Mouse (Mus musculus) neural tube, embryonic 13.5 days (tissue): ENCODE measurements at regions not wholly inside any gene's neighbourhood (a gene's known extent, or its start where the extent isn't known, plus 50 kb on each side); places are given as distances from the start of the nearest gene placed in this dataset.
A peak's percentile ranks its signal among the peaks of the same experiment; 100 is the strongest.

Source experiments
- ATAC-seq: fragments of 200-750 bp; cut with Nextera tagmentation; 2 replicates; pipeline ENCODE4 v1.8.0; 2017; ENCODE audit warnings: low read depth, mild to moderate bottlenecking, moderate TSS enrichment, moderate library complexity
- H3K27ac ChIP-seq: fragments of 300-500 bp; sonication (generic); replicated peaks from 2 replicates; pipeline ENCODE4 v1.5.1; 2015; ENCODE audit warnings: moderate library complexity, mild to moderate bottlenecking, inconsistent platforms
- H3K27me3 ChIP-seq: fragments of 300-500 bp; sonication (generic); 2 replicates; pipeline ENCODE4 v1.6.1; 2015; ENCODE audit warnings: mild to moderate bottlenecking, inconsistent platforms
- H3K36me3 ChIP-seq: fragments of 300-500 bp; sonication (generic); 2 replicates; pipeline ENCODE4 v1.6.1; 2015; ENCODE audit warnings: mild to moderate bottlenecking, inconsistent platforms
- H3K4me1 ChIP-seq: fragments of 300-500 bp; sonication (generic); replicated peaks from 2 replicates; pipeline ENCODE4 v1.6.1; 2015; ENCODE audit warnings: inconsistent platforms
- H3K4me2 ChIP-seq: fragments of 300-500 bp; sonication (generic); 2 replicates; pipeline ENCODE4 v1.6.1; 2015; ENCODE audit warnings: inconsistent platforms, mild to moderate bottlenecking, moderate library complexity
- H3K4me3 ChIP-seq: fragments of 300-500 bp; sonication (generic); 2 replicates; pipeline ENCODE4 v1.5.1; 2015; ENCODE audit warnings: mild to moderate bottlenecking, inconsistent platforms
- H3K9ac ChIP-seq: fragments of 300-500 bp; sonication (generic); 2 replicates; pipeline ENCODE4 v1.6.1; 2015; ENCODE audit warnings: moderate library complexity, mild to moderate bottlenecking, inconsistent platforms
- H3K9me3 ChIP-seq: fragments of 300-500 bp; sonication (generic); 2 replicates; pipeline ENCODE4 v1.6.1; 2016; ENCODE audit warnings: inconsistent platforms
- WGBS: fragments of 180-500 bp; shearing (Covaris S2); methylation state at CpG from one replicate; pipeline ENCODE4 v1.1.7; 2015; 5-methylcytosine and 5-hydroxymethylcytosine counted together

DNA sequence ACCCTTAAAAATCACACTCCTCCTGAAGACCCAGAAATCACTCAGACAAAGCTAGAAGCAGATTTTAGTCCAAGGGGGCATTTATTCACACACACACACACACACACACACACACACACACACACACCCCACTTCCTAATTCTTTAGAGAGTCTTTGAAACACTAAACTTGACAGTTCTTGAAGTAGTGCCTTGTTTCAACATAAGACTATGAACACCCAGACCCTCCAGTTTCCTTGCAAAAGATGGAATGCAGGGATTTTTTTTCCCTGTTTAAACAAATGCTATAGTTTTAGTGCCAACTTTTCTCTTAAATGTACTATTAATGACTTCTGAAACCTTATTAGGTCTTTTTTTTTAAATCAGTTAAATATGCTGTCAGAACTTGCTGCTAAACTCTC, 279.2 kb upstream of the Fat1 start:
- Histone ChIP-seq H3K9ac (no peak overlapping the region), H3K9me3 (no peaks in the 10 kb centered on the region), H3K36me3 (no peaks in the 10 kb centered on the region), H3K4me2 (no peak overlapping the region), H3K27me3 (no peaks in the 10 kb centered on the region), H3K27ac (no peak overlapping the region), H3K4me3 (no peak overlapping the region), H3K4me1 (no peaks in the 10 kb centered on the region)
- no peak for ATAC-seq

DNA sequence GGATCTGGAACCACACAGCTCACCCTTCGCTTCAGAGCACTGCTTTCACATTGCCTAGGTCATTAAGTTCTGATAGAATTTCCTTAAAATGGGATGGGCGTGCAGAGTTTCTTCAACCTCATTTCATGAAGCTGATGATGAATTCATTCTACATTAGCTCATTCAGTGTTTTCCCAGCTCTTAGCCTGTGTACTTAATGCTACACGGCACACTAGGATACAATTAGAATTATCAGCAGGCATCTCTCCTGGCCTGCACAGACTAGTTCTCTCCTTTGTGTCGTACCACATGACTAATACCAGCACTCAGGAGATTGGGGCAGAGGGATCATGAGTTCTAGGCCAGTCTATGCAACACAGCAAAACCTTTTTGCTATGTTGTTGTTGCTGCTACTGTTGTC, 278.8 kb upstream of the Fat1 start:
- H3K4me2 ChIP-seq: no peak overlapping the region
- H3K9me3 ChIP-seq: no peaks in the 10 kb centered on the region
- no peaks in the 10 kb centered on the region for H3K27me3 ChIP-seq
- H3K27ac ChIP-seq: no peak overlapping the region
- H3K4me3 ChIP-seq: no peak overlapping the region
- no peak for ATAC-seq
- WGBS: 83% methylated on average over 4 of the region's 4 CpGs
- no peak overlapping the region for H3K9ac ChIP-seq
- no peaks in the 10 kb centered on the region for H3K4me1 ChIP-seq
- H3K36me3 ChIP-seq: no peaks in the 10 kb centered on the region

DNA sequence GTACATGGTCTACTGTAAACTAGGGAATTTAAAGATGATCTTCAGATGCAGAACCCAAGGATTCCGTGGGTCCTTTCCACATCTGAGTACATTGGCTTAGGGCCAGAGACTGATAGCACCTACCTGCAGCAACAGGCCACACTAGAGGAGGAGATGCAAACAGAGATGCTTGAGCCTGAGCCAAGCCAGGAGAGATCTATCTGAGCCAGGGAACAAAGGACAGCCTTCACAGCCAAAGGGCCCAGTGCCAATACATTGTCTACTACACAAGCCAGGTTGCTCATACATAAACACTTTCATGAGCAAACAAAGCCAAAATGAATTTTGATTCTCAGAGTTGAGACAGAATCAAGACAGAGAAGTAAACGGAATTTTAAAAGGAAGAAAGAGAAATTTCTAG, 273.6 kb upstream of the Fat1 start:
- no peak overlapping the region for H3K4me3 ChIP-seq
- no peak overlapping the region for H3K4me2 ChIP-seq
- 85% methylated on average over 2 of the region's 2 CpGs for WGBS
- H3K4me1 ChIP-seq: no peaks in the 10 kb centered on the region
- no peak overlapping the region for H3K27ac ChIP-seq
- no peaks in the 10 kb centered on the region for H3K36me3 ChIP-seq
- H3K9ac ChIP-seq: no peak overlapping the region
- H3K27me3 ChIP-seq: no peaks in the 10 kb centered on the region
- H3K9me3 ChIP-seq: peaks cover 2% of the 10 kb centered on the region; the same call in 1 of the 2 replicates
- no peak for ATAC-seq

DNA sequence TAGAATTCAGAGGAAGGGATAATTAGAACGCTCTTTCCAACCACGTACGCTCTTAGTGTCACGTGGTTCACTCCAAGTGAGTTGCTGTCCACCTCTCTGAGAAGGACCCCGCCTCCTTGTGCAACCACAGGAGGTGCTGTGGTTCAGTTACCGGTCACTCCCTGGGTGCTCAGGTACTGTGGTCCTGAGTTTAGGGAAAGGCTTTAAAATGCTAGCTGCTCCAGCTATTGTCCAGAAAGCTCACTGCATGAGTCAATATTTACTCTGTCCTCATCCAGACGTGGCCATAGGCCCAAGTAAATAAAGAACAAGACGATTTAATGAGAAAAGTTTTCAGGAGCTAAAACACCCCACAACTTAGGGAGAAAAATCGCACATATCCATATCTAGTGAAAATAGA, 248.1 kb upstream of the Fat1 start:
- H3K27ac ChIP-seq: no peak overlapping the region
- H3K9me3 ChIP-seq: no peaks in the 10 kb centered on the region
- no peaks in the 10 kb centered on the region for H3K36me3 ChIP-seq
- H3K4me1 ChIP-seq: 0 out of 2 replicates have a peak, but pooled peaks cover 2% of the 10 kb centered on the region
- no peak overlapping the region for H3K4me2 ChIP-seq
- H3K4me3 ChIP-seq: no peak overlapping the region
- H3K27me3 ChIP-seq: no peaks in the 10 kb centered on the region
- no peak for ATAC-seq
- H3K9ac ChIP-seq: no peak overlapping the region
- whole genome bisulfite sequencing: 89% methylated on average over 9 of the region's 9 CpGs

DNA sequence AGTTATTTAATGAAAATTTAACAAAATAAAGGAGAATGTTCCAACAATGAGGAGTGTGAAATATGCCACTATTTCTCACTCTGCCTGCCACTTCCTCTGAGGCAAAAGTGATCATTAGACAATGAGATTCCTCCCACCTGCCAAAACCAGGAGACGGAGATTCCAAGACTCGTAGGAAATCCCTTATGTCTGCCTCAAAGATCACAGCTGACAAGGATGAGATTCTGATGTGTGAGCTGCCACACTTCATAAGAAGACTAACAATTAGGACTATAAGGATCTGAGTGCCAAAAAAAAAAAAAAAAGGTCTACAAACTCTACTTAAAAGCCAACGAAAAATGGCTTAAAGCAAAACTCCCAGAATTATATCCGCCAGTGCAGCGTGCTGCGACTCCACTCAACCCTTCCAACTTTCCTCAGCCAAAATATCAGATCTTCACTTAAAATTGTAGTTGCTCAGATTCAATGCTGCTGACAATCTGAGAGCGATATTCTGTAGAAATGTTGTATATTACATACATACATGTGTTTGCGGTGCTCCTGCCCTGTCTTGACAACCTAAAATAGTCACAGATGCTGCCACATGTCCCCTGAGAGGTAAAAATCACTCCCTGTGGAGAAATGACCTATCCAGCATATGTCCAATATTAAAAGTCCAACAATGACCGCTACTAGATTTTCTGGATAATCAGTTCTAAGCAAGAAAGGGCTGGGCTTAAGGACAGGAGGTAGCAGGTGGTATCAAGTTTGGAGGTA, 245.2 kb upstream of the Fat1 start:
- no peak for ATAC-seq
- H3K27ac ChIP-seq: no peak overlapping the region
- no peaks in the 10 kb centered on the region for H3K9me3 ChIP-seq
- H3K36me3 ChIP-seq: no peaks in the 10 kb centered on the region
- no peak overlapping the region for H3K4me3 ChIP-seq
- WGBS: 86% methylated on average over 9 of the region's 9 CpGs
- H3K9ac ChIP-seq: no peak overlapping the region
- H3K27me3 ChIP-seq: no peaks in the 10 kb centered on the region
- peaks cover 15% of the 10 kb centered on the region for H3K4me1 ChIP-seq
- no peak overlapping the region for H3K4me2 ChIP-seq

DNA sequence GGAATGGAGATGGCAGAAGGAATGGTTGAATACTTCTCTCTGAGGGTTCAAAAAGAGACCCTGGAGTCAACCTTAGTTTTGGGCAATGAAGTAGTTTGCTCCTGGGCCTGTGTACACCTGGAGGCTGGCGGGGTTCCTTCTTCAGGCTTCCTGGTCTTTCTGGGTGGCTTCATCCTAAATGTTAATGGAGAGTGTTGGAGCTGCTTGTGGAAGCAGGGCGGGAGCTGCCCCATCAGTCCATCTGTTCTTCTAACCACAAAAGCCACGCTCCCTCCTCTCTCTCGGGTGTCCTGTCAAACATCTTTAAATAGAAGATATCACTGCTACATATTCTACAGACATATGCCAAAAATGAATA, 244.7 kb upstream of the Fat1 start:
- WGBS: 88% methylated on average over 4 of the region's 4 CpGs

DNA sequence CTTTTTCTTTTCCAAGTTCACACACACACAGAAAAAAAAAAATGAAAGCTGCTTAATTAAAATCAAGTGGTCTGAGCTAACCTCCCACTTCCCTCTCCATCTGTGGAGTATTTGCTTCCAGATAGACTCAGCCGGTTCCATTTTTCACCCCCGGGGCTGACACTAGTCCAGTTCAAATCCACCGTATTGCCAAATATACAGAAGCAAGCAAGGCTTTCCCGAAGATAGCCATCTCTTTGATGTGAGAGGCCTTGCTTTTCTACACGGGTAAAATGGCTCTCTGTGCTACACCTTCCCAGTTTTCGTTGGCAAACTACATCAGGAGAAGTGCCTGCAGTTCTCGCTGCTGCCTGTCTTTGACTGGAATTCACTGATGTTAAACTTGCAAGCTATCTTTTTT, 244.1 kb upstream of the Fat1 start:
- Histone ChIP-seq H3K9me3 (no peaks in the 10 kb centered on the region), H3K36me3 (no peaks in the 10 kb centered on the region), H3K4me3 (no peak overlapping the region), H3K4me2 (no peak overlapping the region), H3K9ac (no peak overlapping the region), H3K4me1 (peaks cover 23% of the 10 kb centered on the region), H3K27me3 (no peaks in the 10 kb centered on the region), H3K27ac (no peak overlapping the region)
- WGBS: 73% methylated on average over 7 of the region's 7 CpGs
- no peak for ATAC-seq

More for the DNA sequence above, 244.7 kb upstream of the Fat1 start:
- no peak overlapping the region for H3K4me2 ChIP-seq
- no peaks in the 10 kb centered on the region for H3K27me3 ChIP-seq
- no peaks in the 10 kb centered on the region for H3K9me3 ChIP-seq
- no peak overlapping the region for H3K9ac ChIP-seq
- H3K36me3 ChIP-seq: no peaks in the 10 kb centered on the region
- peaks cover 17% of the 10 kb centered on the region for H3K4me1 ChIP-seq
- no peak for ATAC-seq
- no peak overlapping the region for H3K27ac ChIP-seq
- H3K4me3 ChIP-seq: no peak overlapping the region

DNA sequence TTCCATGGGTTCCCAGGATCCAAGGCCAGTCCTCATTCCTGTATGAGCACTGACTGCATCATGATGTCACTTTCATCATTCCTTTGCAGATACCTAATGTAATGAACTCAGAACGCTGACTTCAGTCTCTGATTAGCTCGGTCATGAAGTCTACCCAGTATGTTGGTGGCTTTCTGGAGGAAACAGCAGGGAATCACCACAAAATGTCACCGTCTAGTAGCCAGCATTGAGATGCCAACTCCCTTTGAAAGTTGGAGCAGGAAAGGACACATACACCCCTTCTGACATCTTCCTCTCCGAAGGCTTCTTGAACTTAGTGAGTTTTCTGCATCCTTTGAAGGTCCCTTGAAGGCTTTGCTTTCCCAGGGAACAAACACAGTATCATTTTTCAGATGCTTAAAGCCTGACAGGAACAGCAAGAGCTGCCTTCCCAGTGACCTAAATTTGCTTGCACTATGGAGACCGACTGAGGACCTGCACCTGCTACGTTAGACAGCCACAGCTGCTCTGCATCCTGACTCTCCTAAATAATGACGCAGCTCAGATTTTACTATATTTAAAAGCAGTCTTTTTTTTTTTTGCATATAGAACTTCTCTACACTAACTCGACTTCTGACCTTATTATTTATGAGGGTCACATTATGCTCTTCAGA, 243.1 kb upstream of the Fat1 start:
- Histone ChIP-seq H3K4me1 (peaks cover 31% of the 10 kb centered on the region), H3K27me3 (no peaks in the 10 kb centered on the region), H3K36me3 (no peaks in the 10 kb centered on the region), H3K9ac (no peak overlapping the region), H3K4me2 (no peak overlapping the region), H3K9me3 (no peaks in the 10 kb centered on the region), H3K4me3 (no peak overlapping the region), H3K27ac (no peak overlapping the region)
- WGBS: 79% methylated on average over 8 of the region's 8 CpGs
- ATAC-seq: no peak

DNA sequence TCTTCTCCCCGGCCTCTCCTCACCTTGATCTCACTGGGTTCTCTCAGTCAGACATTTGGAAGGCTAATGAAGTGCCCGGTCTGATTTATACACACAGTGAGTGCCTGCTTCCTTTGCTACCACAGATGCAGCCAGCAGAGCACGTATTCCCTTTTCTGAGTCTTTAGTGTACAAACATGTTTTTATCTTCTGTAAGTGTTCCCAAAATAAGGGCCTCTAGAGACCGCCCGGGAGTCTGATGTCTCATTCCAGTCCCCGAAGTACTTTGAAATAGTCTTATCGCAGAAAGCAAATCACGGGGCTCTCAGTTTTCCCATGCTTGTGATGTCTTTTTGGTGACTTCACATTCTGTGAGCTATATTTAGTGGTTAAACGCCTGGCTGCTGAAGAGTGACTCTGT, 240.4 kb upstream of the Fat1 start:
- Histone ChIP-seq H3K4me1 (peaks cover 31% of the 10 kb centered on the region), H3K4me3 (no peak overlapping the region), H3K9ac (no peak overlapping the region), H3K9me3 (no peaks in the 10 kb centered on the region), H3K27ac (no peak overlapping the region), H3K4me2 (0 out of 2 replicates have a peak overlapping the region, but pooled peaks have one; percentile 3), H3K27me3 (no peaks in the 10 kb centered on the region), H3K36me3 (no peaks in the 10 kb centered on the region)
- no peak for ATAC-seq
- 46% methylated on average over 9 of the region's 9 CpGs for WGBS

DNA sequence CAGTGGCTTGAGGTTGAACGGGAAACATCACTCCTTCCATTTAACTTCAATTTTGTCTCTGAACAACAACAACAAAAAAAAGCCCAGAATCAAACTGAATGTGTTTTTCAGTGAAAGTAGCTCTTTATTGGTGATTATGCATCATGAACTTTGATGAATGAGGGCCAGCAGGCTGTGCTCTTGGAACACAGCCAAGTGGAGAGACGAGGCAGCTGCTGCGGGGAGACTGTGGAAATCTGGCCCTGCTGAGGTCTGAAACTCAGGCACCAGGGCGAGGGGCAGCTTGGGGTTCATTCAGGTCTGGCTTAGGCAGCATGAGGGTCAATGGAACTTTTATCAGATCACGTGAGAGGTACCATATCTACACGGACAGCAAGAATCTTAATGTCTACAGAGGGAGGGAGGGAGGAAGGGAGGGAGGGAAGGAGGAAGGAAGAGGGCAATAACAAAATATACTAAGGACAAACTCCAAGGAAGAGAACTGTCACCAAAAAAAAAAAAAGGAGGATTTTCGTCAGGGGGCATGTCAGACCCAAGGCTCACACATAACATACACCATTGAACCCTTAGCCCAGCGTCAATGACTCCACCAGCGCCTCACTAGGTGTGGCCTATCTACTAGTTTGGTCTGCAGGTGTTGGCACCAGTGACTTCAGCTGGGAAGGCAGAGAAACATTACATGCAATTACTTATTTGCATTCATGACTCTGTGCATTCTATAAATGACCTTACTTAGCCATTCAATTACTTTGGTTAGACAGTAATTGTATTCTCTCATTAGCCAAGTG, 239.0 kb upstream of the Fat1 start:
- peak; percentile 77 for ATAC-seq
- Histone ChIP-seq H3K9me3 (no peaks in the 10 kb centered on the region), H3K36me3 (no peaks in the 10 kb centered on the region), H3K4me1 (peaks cover 31% of the 10 kb centered on the region), H3K27ac (peak overlapping the region; percentile 43; the same call in 1 of the 2 replicates), H3K9ac (no peak overlapping the region), H3K27me3 (no peaks in the 10 kb centered on the region), H3K4me3 (no peak overlapping the region), H3K4me2 (no peak overlapping the region)
- 28% methylated on average over 9 of the region's 9 CpGs for WGBS

DNA sequence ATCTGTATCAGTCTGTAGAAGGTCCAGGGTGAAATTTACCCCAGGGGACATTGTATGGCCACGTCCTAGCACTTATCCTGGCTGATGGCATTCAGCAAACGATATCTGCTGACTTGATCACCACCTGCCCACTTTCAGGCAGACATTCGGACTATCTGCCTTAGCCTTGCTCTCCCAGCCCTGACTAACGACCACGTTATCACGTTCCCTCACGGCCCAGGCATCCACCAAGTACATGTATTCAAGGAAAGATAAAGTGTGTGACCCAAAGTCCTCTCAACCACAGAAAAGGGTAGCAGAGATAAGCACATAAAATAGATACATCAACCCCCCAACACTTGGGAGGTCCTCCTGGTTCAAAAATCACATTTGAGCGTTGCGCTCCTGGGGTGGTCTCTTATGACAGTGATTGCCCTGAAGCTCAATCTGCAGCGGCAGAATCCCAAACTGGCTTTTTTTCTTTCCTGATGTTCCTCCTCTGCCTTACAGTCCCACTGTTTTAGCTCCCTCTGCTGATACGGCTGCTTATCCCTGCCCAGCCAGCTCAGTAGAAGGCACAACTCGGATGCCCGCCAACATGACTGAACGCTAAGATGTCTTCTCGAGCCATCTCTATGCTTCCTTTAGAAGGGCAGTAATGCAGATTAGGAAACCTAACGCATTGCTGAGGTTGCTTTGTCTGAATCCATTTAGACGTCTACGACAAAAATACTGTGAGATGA, 235.7 kb upstream of the Fat1 start:
- ATAC-seq: no peak
- Histone ChIP-seq H3K4me2 (no peak overlapping the region), H3K9ac (no peak overlapping the region), H3K4me1 (peaks cover 21% of the 10 kb centered on the region), H3K4me3 (no peak overlapping the region), H3K27ac (no peak overlapping the region), H3K36me3 (no peaks in the 10 kb centered on the region), H3K9me3 (no peaks in the 10 kb centered on the region), H3K27me3 (no peaks in the 10 kb centered on the region)
- 81% methylated on average over 18 of the region's 18 CpGs for WGBS
